Mouse (Mus musculus): ENCODE results near the gene Zxdb.
"Not testable (repeated sequence)": the region's sequence is repeated elsewhere in the genome, so short reads cannot be mapped to it uniquely, and the experiment has no call there.

Gene Zxdb

GRCm38 (mm10) chrX:94724192-94724971 lies at the start of gene Zxdb:
TSS of gene Zxdb (plus strand) at chrX:94724569.
- not testable (repeated sequence) for DNase-seq (ENCODE audit: low read depth, low spot score)

GRCm38 (mm10) chrX:94674977-94675376 lies 49.4 kb upstream of the Zxdb start:
- peak; percentile 19 for DNase-seq (ENCODE audit: low read depth, low spot score)

- DNase-seq (ENCODE audit: low read depth, low spot score): not testable (repeated sequence)
Measured at GRCm38 (mm10) chrX:94681581-94681980, 42.8 kb upstream of the Zxdb start.

GRCm38 (mm10) chrX:94689593-94689992 lies 34.8 kb upstream of the Zxdb start:
- not testable (repeated sequence) for DNase-seq (ENCODE audit: low read depth, low spot score)

GRCm38 (mm10) chrX:94706676-94707075 lies 17.7 kb upstream of the Zxdb start:
- not testable (repeated sequence) for DNase-seq (ENCODE audit: low read depth, low spot score)

- not testable (repeated sequence) for DNase-seq (ENCODE audit: low read depth, low spot score)
Measured at GRCm38 (mm10) chrX:94709752-94710151, 14.6 kb upstream of the Zxdb start.

GRCm38 (mm10) chrX:94724972-94725569 lies 702 bp downstream of the Zxdb start:
- DNase-seq (ENCODE audit: low read depth, low spot score): not testable (repeated sequence)

GRCm38 (mm10) chrX:94725627-94726083 lies 1.3 kb downstream of the Zxdb start:
- DNase-seq (ENCODE audit: low read depth, low spot score): not testable (repeated sequence)

- no peak for DNase-seq (ENCODE audit: low read depth, low spot score)
Measured at GRCm38 (mm10) chrX:94731596-94731995, 7.2 kb downstream of the Zxdb start.

GRCm38 (mm10) chrX:94753733-94754132 lies 29.4 kb downstream of the Zxdb start:
- no peak for DNase-seq (ENCODE audit: low read depth, low spot score)

- DNase-seq (ENCODE audit: low read depth, low spot score): no peak
Measured at GRCm38 (mm10) chrX:94759959-94760358, 35.6 kb downstream of the Zxdb start.

GRCm38 (mm10) chrX:94773876-94774275 lies 49.5 kb downstream of the Zxdb start:
- no peak for DNase-seq (ENCODE audit: low read depth, low spot score)
